Mouse (Mus musculus) midbrain, postnatal 0 days (tissue): ENCODE results near the gene Pex3. TPM values are rescaled to one million over a fixed set of nuclear protein-coding genes. Genes with fewer than 3 reads are reported as not detected.

Experiments used
- ATAC-seq: fragments of 200-750 bp; cut with Nextera tagmentation; 2 replicates; pipeline ENCODE4 v1.8.0; 2017; ENCODE audit warnings: moderate number of reproducible peaks, mild to moderate bottlenecking, moderate TSS enrichment, moderate library complexity; ENCODE audit not compliant: low FRiP score
- DNase-seq: peaks from one replicate; pipeline ENCODE4 v3.0.0-alpha.2; 2015; ENCODE audit warnings: low spot score
- H3K27ac ChIP-seq: fragments of 300-500 bp; sonication (generic); 2 replicates; pipeline ENCODE4 v1.5.1; 2014; ENCODE audit warnings: low read depth, mild to moderate bottlenecking, low read length, mixed read lengths
- H3K27me3 ChIP-seq: fragments of 300-500 bp; sonication (generic); 2 replicates; pipeline ENCODE4 v1.6.1; 2014; ENCODE audit warnings: low read length, control low read depth, mixed read lengths; ENCODE audit not compliant: insufficient read depth
- H3K36me3 ChIP-seq: fragments of 300-500 bp; sonication (generic); 2 replicates; pipeline ENCODE4 v1.6.1; 2014; ENCODE audit warnings: low read length, control low read depth, mixed read lengths; ENCODE audit not compliant: insufficient read depth
- H3K4me1 ChIP-seq: fragments of 300-500 bp; sonication (generic); 2 replicates; pipeline ENCODE4 v1.6.1; 2014; ENCODE audit warnings: mild to moderate bottlenecking, control low read depth, antibody characterized with exemption, low read length, mixed read lengths; ENCODE audit not compliant: insufficient read depth
- H3K4me2 ChIP-seq: fragments of 300-500 bp; sonication (generic); 2 replicates; pipeline ENCODE4 v1.6.1; 2014; ENCODE audit warnings: low read depth, mild to moderate bottlenecking, low read length, mixed read lengths; ENCODE audit not compliant: poor library complexity, severe bottlenecking
- H3K4me3 ChIP-seq: fragments of 300-500 bp; sonication (generic); 2 replicates; pipeline ENCODE4 v1.5.1; 2014; ENCODE audit warnings: low read depth, mild to moderate bottlenecking, low read length, moderate library complexity
- H3K9ac ChIP-seq: fragments of 300-500 bp; sonication (generic); replicated peaks from 2 replicates; pipeline ENCODE4 v1.6.1; 2014; ENCODE audit warnings: mild to moderate bottlenecking, low read length, moderate library complexity, mixed read lengths; ENCODE audit not compliant: poor library complexity, severe bottlenecking
- H3K9me3 ChIP-seq: fragments of 300-500 bp; sonication (generic); 2 replicates; pipeline ENCODE4 v1.6.1; 2016; ENCODE audit warnings: low read length, control low read depth
- CTCF ChIP-seq: IDR thresholded peaks from 2 replicates; pipeline ENCODE4 v1.5.1; 2016; ENCODE audit warnings: antibody characterized with exemption, mild to moderate bottlenecking
- WGBS: fragments of 180-500 bp; shearing (Covaris S2); extraction: QIAGEN DNeasy Blood & Tissue Kit; methylation state at CpG from one replicate; pipeline ENCODE4 v1.1.7; 2014; 5-methylcytosine and 5-hydroxymethylcytosine counted together
- polyA plus RNA-seq: library from polyadenylated mRNA; unstranded; fragments of >200 nt; fragmentation: Nextera tagmentation; extraction: Ambion mirVana; gene quantifications from 2 replicates; pipeline ENCODE4 v1.2.1, GENCODE M21; 2015
- total RNA-seq: library from RNA; depleted of rRNA; stranded (reverse); fragments of >200 nt; gene quantifications from 2 replicates; pipeline ENCODE4 v1.2.3, GENCODE M21; 2014

Gene Pex3
- total and polyA plus RNA-seq, 2 experiments from 2014 or later, result 27.7 to 32.6 TPM

- no peak overlapping the region for H3K4me2 ChIP-seq
- H3K36me3 ChIP-seq, result no peaks in the 10 kb centered on the region
- 0 out of 2 replicates have a peak, but pooled peaks cover 5% of the 10 kb centered on the region for H3K27me3 ChIP-seq
- H3K27ac ChIP-seq, result no peak overlapping the region
- H3K9ac ChIP-seq, result no peak overlapping the region
- DNase-seq (peak; percentile 53), ATAC-seq (no peak)
- H3K9me3 ChIP-seq, result no peaks in the 10 kb centered on the region
- H3K4me3 ChIP-seq, result no peak overlapping the region
- H3K4me1 ChIP-seq, result no peaks in the 10 kb centered on the region
- WGBS, result 20% methylated on average over 7 of the region's 7 CpGs
- no peak for TF ChIP-seq CTCF
Measured at GRCm38 (mm10) chr10:13569818-13570217, 16.9 kb upstream of the Pex3 start.

GRCm38 (mm10) chr10:13566393-13566792 is 13.5 kb upstream of the Pex3 start:
- H3K9ac ChIP-seq, result no peak overlapping the region
- no peaks in the 10 kb centered on the region for H3K36me3 ChIP-seq
- H3K4me3 ChIP-seq, result no peak overlapping the region
- no peak for DNase-seq
- no peak for TF ChIP-seq CTCF
- 68% methylated on average over 13 of the region's 13 CpGs for WGBS
- no peak for ATAC-seq
- H3K4me1 ChIP-seq, result no peaks in the 10 kb centered on the region
- no peak overlapping the region for H3K4me2 ChIP-seq
- H3K9me3 ChIP-seq, result no peaks in the 10 kb centered on the region
- no peaks in the 10 kb centered on the region for H3K27me3 ChIP-seq
- H3K27ac ChIP-seq, result no peak overlapping the region

GRCm38 (mm10) chr10:13565080-13565448 is 12.1 kb upstream of the Pex3 start:
- H3K4me2 ChIP-seq, result peak overlapping the region; percentile 48
- peak overlapping the region; percentile 22; the same call in 1 of the 2 replicates for H3K4me3 ChIP-seq
- TF ChIP-seq CTCF, result no peak
- H3K27ac ChIP-seq, result no peak overlapping the region
- H3K9ac ChIP-seq, result no peak overlapping the region
- WGBS, result 59% methylated on average over 8 of the region's 8 CpGs
- H3K36me3 ChIP-seq, result no peaks in the 10 kb centered on the region
- H3K27me3 ChIP-seq, result no peaks in the 10 kb centered on the region
- no peaks in the 10 kb centered on the region for H3K4me1 ChIP-seq
- H3K9me3 ChIP-seq, result no peaks in the 10 kb centered on the region
- ATAC-seq (no peak), DNase-seq (no peak)

- peak; percentile 84 for DNase-seq
- Histone ChIP-seq H3K9ac (no peak overlapping the region), H3K36me3 (no peaks in the 10 kb centered on the region), H3K27me3 (no peaks in the 10 kb centered on the region), H3K4me3 (peak overlapping the region; percentile 22; the same call in 1 of the 2 replicates), H3K9me3 (no peaks in the 10 kb centered on the region), H3K4me1 (no peaks in the 10 kb centered on the region), H3K27ac (no peak overlapping the region), H3K4me2 (peak overlapping the region; percentile 48)
- peak; percentile 99 for TF ChIP-seq CTCF
- peak; percentile 73; the same call in 1 of the 2 replicates for ATAC-seq
- WGBS, result 28% methylated on average over 24 of the region's 24 CpGs
Measured at GRCm38 (mm10) chr10:13564364-13565079, 11.6 kb upstream of the Pex3 start.

GRCm38 (mm10) chr10:13560014-13560674 is 7.2 kb upstream of the Pex3 start:
- Histone ChIP-seq H3K9me3 (no peaks in the 10 kb centered on the region), H3K36me3 (no peaks in the 10 kb centered on the region), H3K4me2 (no peak overlapping the region), H3K4me1 (no peaks in the 10 kb centered on the region), H3K9ac (no peak overlapping the region), H3K27ac (no peak overlapping the region), H3K4me3 (no peak overlapping the region), H3K27me3 (no peaks in the 10 kb centered on the region)
- no peak for TF ChIP-seq CTCF
- ATAC-seq, result no peak
- 92% methylated on average over 13 of the region's 13 CpGs for WGBS
- no peak for DNase-seq

- Histone ChIP-seq H3K36me3 (no peaks in the 10 kb centered on the region), H3K27me3 (no peaks in the 10 kb centered on the region), H3K27ac (no peak overlapping the region), H3K4me1 (no peaks in the 10 kb centered on the region; the same call in 1 of the 2 replicates), H3K4me2 (no peak overlapping the region), H3K4me3 (no peak overlapping the region), H3K9me3 (no peaks in the 10 kb centered on the region), H3K9ac (no peak overlapping the region)
- TF ChIP-seq CTCF, result no peak
- no peak for ATAC-seq
- WGBS, result 92% methylated on average over 1 of the region's 1 CpGs
- no peak for DNase-seq
Measured at GRCm38 (mm10) chr10:13554316-13554715, 1.4 kb upstream of the Pex3 start.
